In the genomic region with DNA sequence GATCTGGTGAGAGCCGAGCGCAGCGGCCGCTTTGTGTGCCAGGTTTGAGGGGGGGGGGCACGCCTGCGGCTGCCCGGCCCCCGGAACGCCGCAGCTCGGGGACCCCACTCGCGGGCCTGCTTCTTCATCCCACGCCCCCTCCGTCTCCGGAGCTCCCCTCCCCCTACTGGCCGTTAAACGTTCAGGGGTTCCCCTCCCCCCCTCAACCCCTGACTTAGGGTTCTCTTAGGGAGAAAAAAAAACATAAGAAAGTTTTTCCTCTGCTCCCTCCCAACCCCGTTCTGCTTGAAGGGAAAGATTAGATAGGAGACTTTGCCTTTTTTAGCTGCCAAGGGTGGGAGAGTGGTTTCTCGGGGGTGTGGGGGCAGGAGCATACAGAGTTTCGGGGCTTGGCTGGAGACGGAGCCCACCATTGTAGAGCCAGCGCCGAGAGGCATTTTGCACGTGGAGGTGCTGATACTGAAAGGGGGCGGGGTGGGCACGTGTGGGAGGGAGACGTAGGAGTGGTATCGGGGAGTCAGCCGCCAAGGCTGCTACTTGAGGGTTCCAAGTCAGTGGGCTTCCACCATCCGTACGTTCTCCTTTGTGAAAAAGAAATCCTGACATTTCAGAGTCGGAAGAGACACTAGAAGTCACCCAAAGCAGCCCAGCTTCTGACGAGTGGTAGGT, we compare ENCODE assay signal across 8 mouse cellular contexts. TPM values are rescaled to one million over a fixed set of nuclear protein-coding genes. Genes with fewer than 3 reads are reported as not detected.
DNase-seq lines count a peak whose midpoint lies in the region; ATAC-seq and TF ChIP-seq lines count a peak whose summit lies in the region.

No protein-coding gene starts in this region.

- under 1% methylated on average over 31 of the region's 34 CpGs for WGBS in heart, postnatal 0 days
- WGBS in midbrain, embryonic 10.5 days = 1% methylated on average over 34 of the region's 34 CpGs

- peaks cover 15% of the 10 kb centered on the region; the same call in 1 of the 2 replicates for H3K4me1 ChIP-seq in heart, postnatal 0 days (ENCODE audit: control insufficient read depth, insufficient read depth)
- H3K4me1 ChIP-seq in midbrain, embryonic 10.5 days = peaks cover 32% of the 10 kb centered on the region

- ATAC-seq in heart, postnatal 0 days (ENCODE audit: insufficient read depth, low read depth) = no peak; the same call in none of the 2 replicates

- TF ChIP-seq EP300 in heart, postnatal 0 days (IDR thresholded peaks at IDR 0.05; ENCODE audit: low read depth) = no peak

- H3K4me2 ChIP-seq in heart, postnatal 0 days (ENCODE audit: low read depth, low read length) = peak overlapping the region; percentile 94

- H3K9ac ChIP-seq in heart, postnatal 0 days (replicated peaks; ENCODE audit: low read depth, low read length) = peak overlapping the region; percentile 98

- peak; percentile 57 for DNase-seq in cerebellum, adult 11-12 months
- no peak for DNase-seq in cerebellum, postnatal 4 days (ENCODE audit: low spot score in 2 of 2)
- DNase-seq in R1 (ENCODE audit: low read depth, low spot score) = peak; percentile 73
- DNase-seq in embryo, embryonic 9.5 days (ENCODE audit: extremely low spot score) = peak; percentile 51
- DNase-seq in heart, postnatal 0 days (ENCODE audit: low spot score) = peak; percentile 19
- peak; percentile 5 to 23 for DNase-seq in layer of hippocampus, postnatal 14 days (ENCODE audit: low spot score in 2 of 2)
- peak; percentile 51 for DNase-seq in midbrain, embryonic 10.5 days (ENCODE audit: low spot score)
- peak; percentile 25 to 54 for DNase-seq in spleen, postnatal 10 days (ENCODE audit: low spot score in 2 of 2)

- H3K4me3 ChIP-seq in heart, postnatal 0 days (ENCODE audit: low read depth, low read length) = peak overlapping the region; percentile 100
- H3K4me3 ChIP-seq in midbrain, embryonic 10.5 days = peak overlapping the region; percentile 98

- no peak for TF ChIP-seq CTCF in heart, postnatal 0 days (IDR thresholded peaks at IDR 0.05; ENCODE audit: low read depth)

- H3K27me3 ChIP-seq in heart, postnatal 0 days (ENCODE audit: control insufficient read depth, insufficient read depth, low read length) = no peaks in the 10 kb centered on the region
- no peaks in the 10 kb centered on the region for H3K27me3 ChIP-seq in midbrain, embryonic 10.5 days (ENCODE audit: low read depth, poor library complexity, severe bottlenecking)

- no peaks in the 10 kb centered on the region for H3K9me3 ChIP-seq in heart, postnatal 0 days (replicated peaks; ENCODE audit: control insufficient read depth, low read length)
- H3K9me3 ChIP-seq in midbrain, embryonic 10.5 days (replicated peaks) = no peaks in the 10 kb centered on the region

- peaks cover 5% of the 10 kb centered on the region for H3K36me3 ChIP-seq in heart, postnatal 0 days (replicated peaks; ENCODE audit: control insufficient read depth, insufficient read depth, low read length)
- peaks cover 36% of the 10 kb centered on the region for H3K36me3 ChIP-seq in midbrain, embryonic 10.5 days

- peak overlapping the region; percentile 99 for H3K27ac ChIP-seq in heart, postnatal 0 days (ENCODE audit: low read depth)
- H3K27ac ChIP-seq in midbrain, embryonic 10.5 days (replicated peaks) = peak overlapping the region; percentile 99

RNA-seq across cellular contexts. Expression of a gene that starts 0.9 kb away (rescaled TPM):
- total RNA-seq in heart, postnatal 0 days (2014; rRNA removed; ENCODE audit: low replicate concordance) = 9.6 and 14.1 TPM in 2 replicates
- 10.7 and 10.8 TPM in 2 replicates for polyA plus RNA-seq in heart, postnatal 0 days (2015; fragmentation: Nextera tagmentation; extraction: Ambion mirVana)
- total RNA-seq in layer of hippocampus, postnatal 14 days (2021) = 10 to 100 TPM; 34.8 to 36.8 TPM
- 32.0 and 37.4 TPM in 2 replicates for polyA plus RNA-seq in midbrain, embryonic 10.5 days (2016; fragmentation: Nextera tagmentation; extraction: Ambion mirVana)

RNA-seq across cellular contexts. Expression of a gene that starts 1.0 kb away (rescaled TPM):
- 11.8 and 12.9 TPM in 2 replicates for total RNA-seq in heart, postnatal 0 days (2014; rRNA removed; ENCODE audit: low replicate concordance)
- polyA plus RNA-seq in heart, postnatal 0 days (2015; fragmentation: Nextera tagmentation; extraction: Ambion mirVana) = 10.0 and 11.2 TPM in 2 replicates
- 10 to 100 TPM; 23.3 to 25.8 TPM for total RNA-seq in layer of hippocampus, postnatal 14 days (2021)
- 32.3 and 38.1 TPM in 2 replicates for polyA plus RNA-seq in midbrain, embryonic 10.5 days (2016; fragmentation: Nextera tagmentation; extraction: Ambion mirVana)

Comparison
In these comparisons a context has a peak if more than half of its experiments do, and no peak if none do; other contexts are left out.
1. DNase-seq: peak in cerebellum, adult 11-12 months (single experiment), R1 (single experiment), embryo, embryonic 9.5 days (single experiment), heart, postnatal 0 days (single experiment), layer of hippocampus, postnatal 14 days (2 of 2), midbrain, embryonic 10.5 days (single experiment) and spleen, postnatal 10 days (2 of 2); none in cerebellum, postnatal 4 days (0 of 2).